Mouse (Mus musculus) limb, embryonic 11.5 days (tissue): Measurements from ENCODE around the gene Retnlg. TPM values are rescaled to one million over a fixed set of nuclear protein-coding genes. Genes with fewer than 3 reads are reported as not detected.

Source experiments
- polyA plus RNA-seq: library from polyadenylated mRNA; unstranded; fragments of >200 nt; fragmentation: Nextera tagmentation; extraction: Ambion mirVana; gene quantifications from 2 replicates; pipeline ENCODE4 v1.2.1, GENCODE M21; 2014

Gene Retnlg
- polyA plus RNA-seq, 1 experiment from 2014 or later: not detected

Other genes with a start within 250 kb of the Retnlg start
- gene Trat1, start 100.6 kb upstream of the Retnlg start, polyA plus RNA-seq: not detected in 2 replicates
- not detected in 2 replicates for gene Retnlb, start 55.8 kb upstream of the Retnlg start, polyA plus RNA-seq
- gene Retnla, start 30.1 kb upstream of the Retnlg start, polyA plus RNA-seq: not detected in 2 replicates
- 49.8 and 53.5 TPM in 2 replicates for gene Dzip3, start 121.5 kb downstream of the Retnlg start, polyA plus RNA-seq
- gene Cip2a, start 121.6 kb downstream of the Retnlg start, polyA plus RNA-seq: 53.9 and 55.8 TPM in 2 replicates
- 0.23 and 0.57 TPM in 2 replicates for gene Myh15, start 184.9 kb downstream of the Retnlg start, polyA plus RNA-seq